Mouse (Mus musculus) liver, adult 2 months (tissue): Measurements from ENCODE around the gene Amdhd1.

Experiments
- CTCF ChIP-seq: fragments of 200-500 bp; IDR thresholded peaks from 2 replicates; pipeline ENCODE4 v1.5.1; 2011; ENCODE audit warnings: low read depth, low read length, control low read depth
- POLR2A ChIP-seq: fragments of 200-500 bp; IDR thresholded peaks from 2 replicates; pipeline ENCODE4 v1.6.1; 2011; ENCODE audit warnings: low read length, control low read depth; ENCODE audit not compliant: insufficient read depth; ENCODE audit errors: extremely low read depth

DNA sequence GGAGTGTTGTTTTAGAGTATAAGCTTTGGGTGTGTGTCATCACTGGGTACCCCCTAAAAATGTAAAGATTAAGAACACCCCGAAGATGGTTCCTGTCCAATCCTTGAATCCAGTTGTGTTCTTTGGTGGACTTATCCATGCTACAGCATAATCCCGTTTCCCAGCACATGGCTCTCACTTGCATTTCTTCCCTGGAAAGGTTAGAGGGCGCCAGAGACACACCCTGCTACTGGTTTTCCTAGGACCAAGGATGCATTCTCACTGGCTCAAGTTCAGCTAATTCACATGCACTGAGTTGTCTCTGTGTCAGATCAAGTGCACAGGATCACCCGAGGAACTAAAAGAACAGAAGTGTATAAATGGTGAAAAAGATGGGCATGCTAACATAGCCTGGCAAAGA lies 53.2 kb downstream of the Amdhd1 start:
- peak; percentile 63 for TF ChIP-seq CTCF
- TF ChIP-seq POLR2A = no peak
